Mouse (Mus musculus) CH12.LX (cell line): ENCODE measurements at regions not wholly inside any gene's neighbourhood (a gene's known extent, or its start where the extent isn't known, plus 50 kb on each side); places are given as distances from the start of the nearest gene placed in this dataset.

Experiments used
- DNase-seq: peaks from one replicate; pipeline ENCODE4 v3.0.0-alpha.2; 2013; ENCODE audit errors: extremely low read depth
- H3K27ac ChIP-seq: 2 replicates; pipeline ENCODE4 v1.5.1; 2012; ENCODE audit warnings: low read depth, mild to moderate bottlenecking, control low read depth, moderate library complexity; ENCODE audit not compliant: insufficient read depth
- H3K27me3 ChIP-seq: replicated peaks from 2 replicates; pipeline ENCODE3; 2012; ENCODE audit warnings: inconsistent platforms
- H3K36me3 ChIP-seq, 2 experiments: replicated peaks in 1 of 2; 2 replicates each; pipeline versions ENCODE3 to v1.6.1; 2012; ENCODE audit warnings: inconsistent platforms in 1 of 2, low read length in 1 of 2, mild to moderate bottlenecking in 1 of 2, mixed read lengths in 1 of 2, moderate library complexity in 1 of 2; ENCODE audit not compliant: control insufficient read depth in 1 of 2, insufficient read depth in 1 of 2
- H3K4me1 ChIP-seq, 2 experiments: 2 replicates each; pipeline ENCODE4 v1.6.1; 2012; ENCODE audit warnings: inconsistent platforms in 1 of 2, moderate library complexity in 1 of 2; ENCODE audit not compliant: insufficient read depth in 2 of 2, control insufficient read depth in 1 of 2
- H3K4me2 ChIP-seq: 2 replicates; pipeline ENCODE4 v1.6.1; 2012; ENCODE audit warnings: low read depth, mild to moderate bottlenecking, control low read depth; ENCODE audit not compliant: poor library complexity, insufficient read depth, severe bottlenecking
- H3K4me3 ChIP-seq, 3 experiments: fragments of 150-350 bp in 1 of 3; sonication (generic) in 1 of 3; replicated peaks in 1 of 3; 2 replicates each; pipeline versions ENCODE3 to v1.5.1; 2011 to 2012; ENCODE audit warnings: low read depth in 2 of 3, low read length in 2 of 3, mild to moderate bottlenecking in 2 of 3, moderate library complexity in 2 of 3, control low read depth in 1 of 3, improper control_type of control experiment in 1 of 3, inconsistent platforms in 1 of 3, mixed read lengths in 1 of 3; ENCODE audit not compliant: poor library complexity in 1 of 3
- H3K79me2 ChIP-seq: replicated peaks from 2 replicates; pipeline ENCODE4 v1.6.1; 2012; ENCODE audit warnings: mild to moderate bottlenecking, moderate library complexity; ENCODE audit not compliant: control insufficient read depth, poor library complexity, insufficient read depth, severe bottlenecking; ENCODE audit errors: extremely low read depth
- H3K9ac ChIP-seq: 2 replicates; pipeline ENCODE4 v1.6.1; 2012; ENCODE audit warnings: low read depth, mild to moderate bottlenecking, control low read depth, moderate library complexity; ENCODE audit not compliant: insufficient read depth
- H3K9me3 ChIP-seq: replicated peaks from 2 replicates; pipeline ENCODE3; 2012; ENCODE audit warnings: low read length, inconsistent platforms, mixed read lengths
- CHD1 ChIP-seq: IDR thresholded peaks from 2 replicates; pipeline ENCODE4 v1.6.1; 2012; ENCODE audit warnings: low read depth, low read length, improper control_type of control experiment, inconsistent platforms
- CHD2 ChIP-seq: IDR thresholded peaks from 2 replicates; pipeline ENCODE4 v1.6.1; 2011; ENCODE audit warnings: low read length, improper control_type of control experiment
- CTCF ChIP-seq, 2 experiments: IDR thresholded peaks in 1 of 2; conservative IDR thresholded peaks in 1 of 2; 2 replicates each; pipeline ENCODE4 v1.5.1; 2011 to 2012; ENCODE audit warnings: low read depth in 2 of 2, low read length in 2 of 2, improper control_type of control experiment in 1 of 2, inconsistent platforms in 1 of 2, mild to moderate bottlenecking in 1 of 2, moderate library complexity in 1 of 2
- ELF1 ChIP-seq: IDR thresholded peaks from 2 replicates; pipeline ENCODE4 v1.6.1; 2014; ENCODE audit warnings: low read depth, mild to moderate bottlenecking, inconsistent platforms, low read length, improper control_type of control experiment
- GABPA ChIP-seq: IDR thresholded peaks from 2 replicates; pipeline ENCODE4 v1.6.1; 2012; ENCODE audit warnings: low read depth, low read length, improper control_type of control experiment, inconsistent platforms; ENCODE audit not compliant: insufficient replicate concordance
- HCFC1 ChIP-seq: IDR thresholded peaks from 2 replicates; pipeline ENCODE4 v1.6.1; 2012; ENCODE audit warnings: low read depth, mild to moderate bottlenecking, inconsistent platforms, low read length, improper control_type of control experiment
- IRF4 ChIP-seq: IDR thresholded peaks from 2 replicates; pipeline ENCODE4 v1.6.1; 2014; ENCODE audit warnings: low read depth, mild to moderate bottlenecking, inconsistent platforms, low read length, improper control_type of control experiment
- JUN ChIP-seq: IDR thresholded peaks from 2 replicates; pipeline ENCODE4 v1.6.1; 2011; ENCODE audit warnings: low read depth, mild to moderate bottlenecking, low read length, improper control_type of control experiment, moderate library complexity; ENCODE audit not compliant: insufficient read depth
- JUND ChIP-seq: conservative IDR thresholded peaks from 2 replicates; pipeline ENCODE4 v1.6.1; 2011; ENCODE audit warnings: low read depth, low read length, improper control_type of control experiment
- MAFK ChIP-seq: IDR thresholded peaks from 2 replicates; pipeline ENCODE4 v1.6.1; 2011; ENCODE audit warnings: low read length, improper control_type of control experiment; ENCODE audit not compliant: insufficient replicate concordance
- MAX ChIP-seq: IDR thresholded peaks from 2 replicates; pipeline ENCODE4 v1.6.1; 2011; ENCODE audit warnings: low read length, improper control_type of control experiment
- MAZ ChIP-seq: IDR thresholded peaks from 2 replicates; pipeline ENCODE4 v1.6.1; 2012; ENCODE audit warnings: low read depth, mild to moderate bottlenecking, inconsistent platforms, low read length, improper control_type of control experiment, moderate library complexity
- MXI1 ChIP-seq: IDR thresholded peaks from 2 replicates; pipeline ENCODE4 v1.6.1; 2011; ENCODE audit warnings: mild to moderate bottlenecking, low read depth, low read length, improper control_type of control experiment
- MYC ChIP-seq: IDR thresholded peaks from 2 replicates; pipeline ENCODE4 v1.6.1; 2011; ENCODE audit warnings: low read depth, mild to moderate bottlenecking, improper control_type of control experiment, low read length
- NRF1 ChIP-seq: IDR thresholded peaks from 2 replicates; pipeline ENCODE4 v1.6.1; 2014; ENCODE audit warnings: low read depth, mild to moderate bottlenecking, inconsistent platforms, low read length, improper control_type of control experiment, moderate library complexity
- POLR2AphosphoS2 ChIP-seq: IDR thresholded peaks from 2 replicates; pipeline ENCODE4 v1.6.1; 2011; ENCODE audit warnings: low read depth, low read length, improper control_type of control experiment
- RAD21 ChIP-seq: IDR thresholded peaks from 2 replicates; pipeline ENCODE4 v1.6.1; 2011; ENCODE audit warnings: low read depth, mild to moderate bottlenecking, low read length, improper control_type of control experiment, moderate library complexity
- SMC3 ChIP-seq: IDR thresholded peaks from 2 replicates; pipeline ENCODE4 v1.6.1; 2011; ENCODE audit warnings: low read depth, low read length, improper control_type of control experiment
- TCF12 ChIP-seq: IDR thresholded peaks from 2 replicates; pipeline ENCODE4 v1.6.1; 2014; ENCODE audit warnings: low read depth, mild to moderate bottlenecking, inconsistent platforms, low read length, improper control_type of control experiment
- UBTF ChIP-seq: IDR thresholded peaks from 2 replicates; pipeline ENCODE4 v1.6.1; 2012; ENCODE audit warnings: low read depth, mild to moderate bottlenecking, inconsistent platforms, low read length, improper control_type of control experiment, moderate library complexity
- USF2 ChIP-seq: conservative IDR thresholded peaks from 2 replicates; pipeline ENCODE4 v1.6.1; 2011; ENCODE audit warnings: low read depth, low read length, improper control_type of control experiment
- ZC3H11A ChIP-seq: IDR thresholded peaks from 2 replicates; pipeline ENCODE4 v1.6.1; 2012; ENCODE audit warnings: low read depth, mild to moderate bottlenecking, inconsistent platforms, low read length, improper control_type of control experiment
- ZKSCAN1 ChIP-seq: IDR thresholded peaks from 2 replicates; pipeline ENCODE4 v1.6.1; 2012; ENCODE audit warnings: low read depth, inconsistent platforms, low read length, improper control_type of control experiment, borderline replicate concordance
- dilution Hi-C: fragments of 300-500 bp; cut with MboI; formaldehyde crosslinking; loops from 2 replicates; pipeline ENCODE4 v1.14.3; 2020; ENCODE audit warnings: low sequenced_read_pairs; ENCODE audit not compliant: extremely low pct_unique_long_range_greater_than_20kb, extremely low pct_ligation_motif_present
- in situ Hi-C: fragments of 300-500 bp; cut with MboI; formaldehyde crosslinking; loops from 3 replicates; pipeline ENCODE4 v1.14.3; 2019; ENCODE audit warnings: low sequenced_read_pairs, low pct_ligation_motif_present, low pct_unique_long_range_greater_than_20kb, mixed read lengths

- in situ Hi-C loops: no loop called here
- dilution Hi-C loops: no loop called here
- DNase-seq: no peak
- no peak overlapping the region for H3K4me3 ChIP-seq
- no peaks in the 10 kb centered on the region for H3K9me3 ChIP-seq
- H3K27ac ChIP-seq: no peak overlapping the region
- TF ChIP-seq ZKSCAN1: no peak
- TF ChIP-seq CTCF (conservative IDR thresholded peaks at IDR 0.05 in 1 of 2, IDR thresholded peaks at IDR 0.05 in 1 of 2; ENCODE audit: low read depth in 2 of 2, low read length in 2 of 2): no peak
- TF ChIP-seq MAZ: no peak
- no peak for TF ChIP-seq JUN
- no peak for TF ChIP-seq CHD2
- no peak for TF ChIP-seq TCF12
- TF ChIP-seq NRF1: no peak
- TF ChIP-seq ZC3H11A: no peak
- TF ChIP-seq MAX: no peak
- TF ChIP-seq USF2: no peak
- TF ChIP-seq HCFC1: no peak
- TF ChIP-seq CHD1: no peak
- TF ChIP-seq SMC3: no peak
- TF ChIP-seq MXI1: no peak
- TF ChIP-seq RAD21: no peak
- no peak for TF ChIP-seq ELF1
- TF ChIP-seq, all 38 proteins: peak for 0
- H3K36me3 ChIP-seq: no peaks in the 10 kb centered on the region
- peaks cover 67% of the 10 kb centered on the region for H3K27me3 ChIP-seq
- no peaks in the 10 kb centered on the region for H3K79me2 ChIP-seq
- H3K9ac ChIP-seq: no peak overlapping the region
- H3K4me2 ChIP-seq: no peak overlapping the region
- H3K4me1 ChIP-seq: no peaks in the 10 kb centered on the region
Observed at GRCm38 (mm10) chr7:123645521-123645920, 145.3 kb upstream of the Zkscan2 start.

DNA sequence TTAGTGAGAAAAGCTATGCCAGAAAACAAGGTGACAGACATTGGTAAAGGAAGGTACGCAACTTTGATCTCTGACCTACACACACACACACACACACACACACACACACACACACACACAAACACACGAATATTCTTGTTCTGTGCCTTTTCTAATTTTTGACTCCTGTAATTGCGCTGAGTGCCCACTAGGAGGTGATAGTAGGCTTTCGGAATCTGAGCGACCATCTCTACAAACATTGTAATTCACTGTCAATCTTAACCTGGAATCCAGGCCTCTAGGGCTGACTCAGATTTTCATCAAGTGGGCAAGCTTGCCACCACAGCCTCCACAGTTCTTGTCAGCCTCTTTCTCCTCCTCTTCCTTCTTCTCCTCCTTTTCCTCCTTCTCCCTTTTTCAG, 165.2 kb upstream of the Zkscan2 start:
- dilution Hi-C loops (no loop called here), in situ Hi-C loops (no loop called here)
- H3K27ac ChIP-seq: no peak overlapping the region
- no peak for DNase-seq
- no peaks in the 10 kb centered on the region for H3K4me1 ChIP-seq
- H3K79me2 ChIP-seq: no peaks in the 10 kb centered on the region
- peak; percentile 45 for TF ChIP-seq RAD21
- TF ChIP-seq GABPA: no peak
- peak; percentile 30 to 50; a peak in 3 of 4 replicates for TF ChIP-seq CTCF (conservative IDR thresholded peaks at IDR 0.05 in 1 of 2, IDR thresholded peaks at IDR 0.05 in 1 of 2; ENCODE audit: low read depth in 2 of 2, low read length in 2 of 2)
- no peak for TF ChIP-seq MYC
- no peak for TF ChIP-seq MAX
- no peak for TF ChIP-seq IRF4
- TF ChIP-seq SMC3: no peak
- TF ChIP-seq UBTF: no peak
- no peak for TF ChIP-seq JUN
- no peak for TF ChIP-seq ELF1
- no peak for TF ChIP-seq CHD2
- no peak for TF ChIP-seq POLR2AphosphoS2
- TF ChIP-seq JUND: no peak
- no peak for TF ChIP-seq MAFK
- TF ChIP-seq MAZ: no peak
- no peak for TF ChIP-seq ZC3H11A
- H3K9me3 ChIP-seq: peaks cover 7% of the 10 kb centered on the region
- H3K9ac ChIP-seq: no peak overlapping the region
- H3K4me3 ChIP-seq: no peak overlapping the region
- no peaks in the 10 kb centered on the region for H3K36me3 ChIP-seq
- H3K4me2 ChIP-seq: no peak overlapping the region
- H3K27me3 ChIP-seq: peaks cover 41% of the 10 kb centered on the region
